Mouse (Mus musculus): ENCODE measurements around the gene S100a3.

Gene S100a3

DNA sequence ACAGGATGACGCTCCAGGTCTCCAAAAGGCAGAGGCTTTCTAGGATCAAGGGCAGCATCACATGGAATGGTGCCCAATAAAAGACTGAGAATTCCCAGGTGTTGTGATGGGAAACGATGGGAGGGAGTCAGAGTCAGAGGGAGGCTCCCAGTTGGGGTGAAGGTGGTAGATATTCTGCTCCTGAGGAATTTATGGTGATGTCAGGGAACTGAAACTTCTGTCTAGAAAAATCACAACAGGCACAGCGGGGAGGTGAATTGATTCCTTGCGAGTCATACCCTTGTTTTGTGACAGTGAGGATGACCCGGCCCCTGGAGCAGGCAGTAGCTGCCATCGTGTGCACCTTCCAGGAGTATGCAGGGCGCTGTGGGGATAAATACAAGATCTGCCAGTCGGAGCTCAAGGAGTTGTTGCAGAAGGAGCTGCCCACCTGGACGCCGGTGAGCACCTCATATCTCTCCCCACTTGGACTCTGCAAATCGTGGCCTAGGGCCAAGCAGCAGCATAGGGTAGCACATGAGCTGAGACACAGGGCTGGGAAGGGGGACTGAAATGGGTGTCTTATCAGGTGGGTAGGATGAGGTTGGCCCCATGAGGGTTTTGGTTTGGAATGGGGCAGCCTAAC lies 41.2 kb downstream of the S100a3 start, which contains the start of gene Gm42674:
Gene Gm42674, plus strand, starts transcription at position 419 of the 625 bp plus-strand sequence.
- CTCF ChIA-PET, result interaction anchor here (0.6 kb wide), 1 partner anchor 51 kb away, joined by 4 read pairs; no protein-coding TSS in a partner anchor

DNA sequence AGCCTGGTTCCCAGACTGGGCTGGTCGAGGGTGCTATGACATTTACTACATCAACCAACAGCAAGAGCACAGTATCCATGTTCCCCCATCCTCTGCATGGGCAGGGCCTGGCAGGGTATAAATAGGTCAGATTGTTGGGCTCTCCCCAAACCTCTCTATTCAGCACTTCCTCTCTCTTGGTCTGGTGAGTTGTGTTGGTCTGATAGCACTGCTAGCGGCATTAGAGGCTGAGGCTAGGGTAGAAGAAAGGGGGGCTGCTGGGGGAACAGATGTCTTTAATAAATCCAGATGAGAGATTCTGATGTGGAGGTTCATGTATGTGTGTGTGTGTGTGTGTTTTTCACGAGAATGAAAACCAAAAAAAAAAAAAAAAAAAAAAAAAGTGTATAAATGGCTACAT lies 43.2 kb downstream of the S100a3 start, which contains the start of gene S100a4:
Gene S100a4, plus strand, starts transcription at position 149 of the 400 bp plus-strand sequence.
- CTCF ChIA-PET, result interaction anchor here (0.6 kb wide), 2 partner anchors 13 to 22 kb away, joined by 3 to 5 read pairs; no protein-coding TSS in a partner anchor

DNA sequence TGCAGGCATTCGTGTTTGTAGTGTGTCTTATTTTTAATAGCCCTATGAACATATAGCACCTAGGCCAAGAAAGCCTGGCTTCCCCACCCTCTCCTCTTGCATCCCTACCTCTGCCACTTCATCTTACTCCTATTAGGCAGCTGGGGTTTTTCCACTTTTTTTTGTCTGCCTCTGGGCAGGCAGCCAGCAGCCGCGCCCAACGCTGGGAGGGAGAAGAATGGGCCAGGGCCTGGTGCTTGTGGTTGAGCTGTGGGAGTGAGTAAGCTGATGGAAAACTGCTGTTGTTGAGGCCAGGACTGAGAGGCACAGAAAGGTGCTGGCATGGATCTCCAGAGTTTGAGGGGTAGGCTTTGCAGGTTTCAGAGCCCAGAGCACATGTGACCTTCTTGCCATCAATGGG lies 44.0 kb downstream of the S100a3 start:
- CTCF ChIA-PET, result interaction anchor here (0.6 kb wide), 2 partner anchors 12 to 23 kb away, joined by 3 to 5 read pairs; no protein-coding TSS in a partner anchor

DNA sequence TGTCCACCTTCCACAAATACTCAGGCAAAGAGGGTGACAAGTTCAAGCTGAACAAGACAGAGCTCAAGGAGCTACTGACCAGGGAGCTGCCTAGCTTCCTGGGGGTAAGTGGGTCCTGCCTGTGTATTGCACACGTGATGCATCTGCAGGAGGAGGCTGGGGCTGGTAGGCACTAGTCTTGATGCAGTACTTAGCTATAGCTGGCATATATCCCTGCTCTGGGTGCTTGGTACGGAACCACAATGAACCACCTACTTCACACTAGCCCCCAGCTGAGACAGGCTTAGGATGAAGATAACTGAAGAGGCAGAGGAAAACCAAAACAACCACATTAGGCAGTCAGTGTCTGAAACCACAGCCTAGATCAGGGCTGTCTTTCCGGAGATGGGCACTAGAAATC lies 44.7 kb downstream of the S100a3 start:
- CTCF ChIA-PET, result no interaction called here

DNA sequence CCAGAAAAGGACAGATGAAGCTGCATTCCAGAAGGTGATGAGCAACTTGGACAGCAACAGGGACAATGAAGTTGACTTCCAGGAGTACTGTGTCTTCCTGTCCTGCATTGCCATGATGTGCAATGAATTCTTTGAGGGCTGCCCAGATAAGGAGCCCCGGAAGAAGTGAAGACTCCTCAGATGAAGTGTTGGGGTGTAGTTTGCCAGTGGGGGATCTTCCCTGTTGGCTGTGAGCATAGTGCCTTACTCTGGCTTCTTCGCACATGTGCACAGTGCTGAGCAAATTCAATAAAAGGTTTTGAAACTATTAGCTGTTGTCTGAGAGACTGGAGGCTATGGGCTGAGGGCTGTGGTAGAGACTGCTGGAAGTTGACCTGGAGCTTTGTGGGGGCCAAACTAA lies 45.4 kb downstream of the S100a3 start:
- CTCF ChIA-PET, result interaction anchor here (0.6 kb wide), 1 partner anchor 15 kb away, joined by 26 read pairs; no protein-coding TSS in a partner anchor

DNA sequence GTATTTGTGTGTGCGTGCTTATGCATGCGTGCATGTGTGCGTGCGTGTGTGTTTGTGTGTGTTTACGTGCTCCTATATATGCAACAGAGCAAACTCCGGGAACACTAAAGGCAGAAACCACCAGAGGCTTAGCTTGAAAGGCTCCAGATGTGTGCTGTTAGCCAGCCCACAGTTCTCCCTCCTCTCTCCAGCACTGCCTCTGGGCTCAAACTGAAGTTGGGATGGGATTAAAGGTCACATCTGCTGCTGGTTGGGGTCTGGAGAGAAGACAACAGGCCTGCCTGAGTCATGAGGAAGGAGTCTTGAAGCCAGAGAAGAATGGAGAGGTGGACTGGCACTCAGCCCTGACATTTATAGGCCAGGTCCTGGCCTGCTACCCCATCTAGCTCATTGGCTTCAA lies 45.8 kb downstream of the S100a3 start:
- CTCF ChIA-PET, result interaction anchor here (0.6 kb wide), 1 partner anchor 15 kb away, joined by 26 read pairs; no protein-coding TSS in a partner anchor

DNA sequence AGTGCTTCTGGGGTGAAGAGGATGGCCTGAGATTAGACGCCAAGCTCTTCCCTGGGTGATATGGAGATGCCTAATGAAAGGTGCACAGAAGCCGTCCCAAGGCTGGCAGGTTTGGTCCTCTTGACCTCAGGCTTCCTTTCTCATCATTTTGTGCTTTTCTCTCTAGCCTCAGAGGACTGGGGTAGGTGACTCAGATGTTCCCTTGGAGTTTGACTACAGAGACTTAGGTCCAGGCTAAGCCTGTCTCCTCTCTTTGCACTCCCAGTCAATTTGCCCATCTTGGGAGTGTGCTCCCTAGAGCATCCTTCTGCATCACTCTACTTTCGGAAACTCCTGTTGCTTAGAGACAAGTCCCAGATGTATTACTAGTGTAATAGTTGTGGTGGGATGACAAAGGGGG lies 47.0 kb downstream of the S100a3 start:
- CTCF ChIA-PET, result interaction anchor here (0.6 kb wide), 1 partner anchor 19 kb away, joined by 3 read pairs; no protein-coding TSS in a partner anchor

DNA sequence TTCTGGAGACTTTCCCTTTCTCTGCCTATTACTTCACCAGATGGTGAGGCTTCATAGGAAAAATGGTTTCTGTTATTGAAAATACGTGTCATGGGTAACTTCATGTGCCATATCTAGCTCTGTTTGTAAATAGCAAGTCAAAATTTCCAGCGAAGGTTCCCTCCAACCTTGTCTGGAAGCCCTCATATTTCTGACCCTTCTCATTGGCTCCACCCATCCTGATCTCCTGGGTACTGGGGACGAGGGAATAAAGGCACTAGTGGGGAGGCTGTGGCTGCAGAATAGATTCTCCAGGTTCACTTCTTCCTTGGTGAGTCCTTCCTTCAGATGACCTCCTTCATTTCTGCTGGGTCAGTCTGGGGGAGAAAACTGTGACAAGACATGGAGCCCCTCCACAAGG lies 47.8 kb downstream of the S100a3 start, which contains the start of gene S100a5:
Gene S100a5, plus strand, starts transcription at position 301 of the 400 bp plus-strand sequence.
- CTCF ChIA-PET, result interaction anchor here (0.6 kb wide), 1 partner anchor 10 kb away, joined by 3 read pairs; no protein-coding TSS in a partner anchor

DNA sequence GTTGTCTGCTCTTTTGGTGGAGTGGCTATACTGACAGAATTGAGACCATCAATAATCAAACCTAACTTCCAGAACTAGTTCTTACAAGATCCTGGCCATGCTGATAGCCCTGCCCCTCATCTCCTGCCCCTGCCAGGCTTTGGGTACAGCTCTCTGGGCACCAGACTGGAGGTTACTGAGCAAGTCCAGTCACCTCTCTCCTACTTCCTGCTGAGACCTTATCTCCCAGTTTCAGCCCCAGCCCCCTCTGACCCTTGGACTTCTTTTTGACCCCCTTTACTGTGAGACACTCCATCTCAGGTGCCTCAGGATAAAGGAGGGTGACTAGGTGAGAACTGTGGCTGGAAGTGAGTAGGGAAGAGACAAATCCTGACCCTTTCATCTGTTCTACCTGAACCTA lies 48.7 kb downstream of the S100a3 start:
- CTCF ChIA-PET, result interaction anchor here (0.6 to 1.1 kb wide), 3 partner anchors 10 to 202 kb away, joined by 3 to 5 read pairs (median 3); no protein-coding TSS in a partner anchor

DNA sequence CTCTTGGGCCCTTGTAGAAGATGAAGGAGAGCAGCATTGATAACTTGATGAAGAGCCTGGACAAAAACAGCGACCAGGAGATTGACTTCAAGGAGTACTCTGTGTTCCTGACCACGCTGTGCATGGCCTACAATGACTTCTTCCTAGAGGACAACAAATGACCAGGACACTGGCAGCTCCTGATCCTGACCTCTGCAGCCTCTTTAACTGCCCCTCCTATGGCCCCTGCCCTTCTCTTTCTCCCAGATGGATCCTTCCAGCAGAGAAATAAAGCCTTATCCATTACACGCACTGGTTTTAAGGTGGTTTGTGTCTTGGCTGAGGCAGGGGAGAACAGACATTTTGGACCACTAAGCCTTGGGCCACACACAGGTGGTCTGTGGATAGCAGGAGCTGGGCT lies 51.1 kb downstream of the S100a3 start:
- CTCF ChIA-PET, result interaction anchor here (0.9 to 1.4 kb wide), 2 partner anchors 11 to 25 kb away, joined by 4 to 8 read pairs; no protein-coding TSS in a partner anchor

DNA sequence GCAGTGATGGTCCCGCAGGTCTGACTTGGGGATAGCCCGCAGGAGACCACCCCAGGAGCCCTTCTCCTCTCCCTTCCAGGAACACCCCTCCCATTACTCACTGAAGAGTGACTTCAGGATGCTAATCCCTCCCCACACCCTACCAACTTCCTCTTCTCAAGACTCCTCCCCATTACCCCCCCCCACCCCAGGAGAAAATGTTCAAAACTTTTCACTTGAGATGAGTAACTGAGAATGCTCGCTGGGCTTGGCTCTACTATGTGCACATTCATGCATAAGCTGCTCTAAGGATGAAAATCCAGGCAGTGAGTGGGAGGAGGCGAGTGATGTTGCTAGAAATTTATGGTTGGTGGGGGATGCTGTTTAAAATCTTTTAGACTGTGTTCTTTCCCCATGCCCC lies 51.7 kb downstream of the S100a3 start:
- CTCF ChIA-PET, result interaction anchor here (0.6 to 1.4 kb wide), 4 partner anchors 12 to 217 kb away, joined by 3 to 18 read pairs (median 6); no protein-coding TSS in a partner anchor

DNA sequence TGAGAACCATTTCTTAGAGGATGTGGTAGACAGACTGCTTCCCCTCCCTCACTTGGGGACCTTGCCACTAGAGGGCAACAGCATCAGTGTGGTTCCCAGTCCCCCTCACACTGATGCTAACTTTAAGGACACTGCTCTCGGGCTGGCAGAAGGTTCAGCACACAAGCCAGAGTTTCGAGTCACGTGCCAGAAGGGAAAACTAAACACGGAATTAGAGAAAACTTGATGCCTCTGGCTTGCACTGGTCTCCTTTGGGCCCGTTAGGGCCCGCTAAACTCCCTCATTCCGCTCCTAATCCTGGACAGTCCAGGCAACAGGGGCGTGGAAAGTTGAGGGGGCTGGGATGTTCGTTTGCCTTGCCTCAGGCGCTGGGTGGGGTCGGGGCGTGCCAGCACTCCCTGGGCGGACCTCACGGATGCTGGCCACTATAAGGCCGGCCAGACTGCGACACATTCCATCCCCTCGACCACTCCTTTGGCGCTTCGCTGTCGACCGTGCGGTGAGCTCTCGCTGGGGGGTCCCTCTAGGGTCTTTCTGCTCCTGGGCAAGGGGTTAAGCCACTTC lies 52.4 kb downstream of the S100a3 start, which contains the start of gene S100a6:
Gene S100a6, plus strand, starts transcription at position 155 of the 564 bp plus-strand sequence.
- CTCF ChIA-PET, result interaction anchor here (0.6 to 1.4 kb wide), 4 partner anchors 12 to 218 kb away, joined by 3 to 18 read pairs (median 6); no protein-coding TSS in a partner anchor

DNA sequence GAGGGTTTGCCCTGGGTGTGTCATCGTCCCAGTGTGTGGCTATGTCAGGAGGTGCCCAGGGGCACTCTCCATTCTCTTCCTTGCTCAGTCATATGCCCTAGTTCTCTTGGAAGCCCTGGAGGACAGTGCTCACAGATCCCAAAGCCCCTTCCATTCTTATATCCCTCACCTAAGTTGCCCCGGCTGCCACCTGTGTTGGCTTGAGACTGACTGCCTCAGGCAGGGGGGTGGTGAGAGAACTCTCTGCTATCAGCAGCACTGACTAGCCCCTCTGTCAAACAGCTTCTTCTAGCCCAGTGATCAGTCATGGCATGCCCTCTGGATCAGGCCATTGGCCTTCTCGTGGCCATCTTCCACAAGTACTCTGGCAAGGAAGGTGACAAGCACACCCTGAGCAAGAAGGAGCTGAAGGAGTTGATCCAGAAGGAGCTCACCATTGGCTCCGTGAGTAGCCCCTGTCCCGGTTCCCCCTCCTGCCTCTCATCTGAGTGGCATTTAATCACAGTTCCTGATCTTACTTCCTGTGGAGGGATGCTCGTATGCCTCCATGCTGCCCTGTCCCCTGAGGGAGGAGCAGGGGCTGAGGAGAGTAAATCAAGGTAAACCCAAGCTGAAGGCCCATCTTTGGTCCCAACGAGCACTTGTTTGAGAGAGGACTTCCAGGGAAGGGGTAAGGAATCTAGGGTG lies 53.2 kb downstream of the S100a3 start:
- CTCF ChIA-PET, result interaction anchor here (0.9 to 3.8 kb wide), 2 partner anchors 10 to 27 kb away, joined by 4 to 20 read pairs; no protein-coding TSS in a partner anchor

DNA sequence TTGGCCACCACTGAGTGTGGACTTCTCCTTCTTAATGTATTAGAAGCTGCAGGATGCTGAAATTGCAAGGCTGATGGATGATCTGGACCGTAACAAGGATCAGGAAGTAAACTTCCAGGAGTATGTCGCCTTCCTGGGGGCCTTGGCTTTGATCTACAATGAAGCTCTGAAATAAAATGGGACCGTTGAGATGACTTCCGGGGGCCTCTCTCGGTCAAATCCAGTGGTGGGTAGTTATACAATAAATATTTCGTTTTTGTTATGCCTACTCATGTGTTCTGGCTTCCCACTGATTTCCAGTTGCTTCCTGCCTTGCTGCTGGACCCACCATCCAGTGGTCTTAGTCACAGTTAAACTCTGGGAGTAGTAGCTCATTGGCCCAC lies 53.8 kb downstream of the S100a3 start:
- CTCF ChIA-PET, result interaction anchor here (0.9 to 3.8 kb wide), 3 partner anchors 9 to 32 kb away, joined by 4 to 20 read pairs (median 8); no protein-coding TSS in a partner anchor

DNA sequence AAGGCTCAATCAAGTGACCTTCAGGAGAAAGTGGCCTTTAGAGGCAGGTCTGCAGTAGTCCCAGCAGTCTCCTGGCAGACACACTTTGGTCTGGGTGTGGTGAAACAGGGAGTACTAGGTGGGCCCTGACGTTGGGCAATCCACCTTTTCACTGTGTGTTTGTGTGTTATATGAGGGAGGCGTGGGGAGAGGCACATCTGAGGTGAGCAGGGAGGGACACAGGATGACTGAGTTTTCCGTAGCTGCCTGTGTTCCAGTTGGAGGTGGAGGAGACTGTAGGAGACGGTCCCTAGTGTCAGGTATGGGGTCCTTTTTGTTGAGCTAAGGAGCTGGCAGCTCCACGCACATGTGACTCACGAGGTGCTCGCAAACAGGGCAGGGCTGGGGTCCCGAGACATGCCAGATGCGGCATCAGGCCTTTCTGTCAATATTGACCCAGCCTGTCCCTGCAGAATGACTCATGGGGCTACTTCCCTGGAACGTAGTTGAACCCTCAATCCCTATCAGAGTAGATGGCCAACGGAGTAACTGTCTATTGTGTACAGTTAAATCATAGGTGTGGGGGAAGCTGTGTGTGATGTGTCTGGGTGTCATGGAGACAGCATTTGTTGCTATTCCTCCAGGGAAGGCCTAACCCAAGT lies 54.4 kb downstream of the S100a3 start:
- CTCF ChIA-PET, result interaction anchor here (0.6 to 3.8 kb wide), 4 partner anchors 9 to 102 kb away, joined by 3 to 20 read pairs (median 6); no protein-coding TSS in a partner anchor

DNA sequence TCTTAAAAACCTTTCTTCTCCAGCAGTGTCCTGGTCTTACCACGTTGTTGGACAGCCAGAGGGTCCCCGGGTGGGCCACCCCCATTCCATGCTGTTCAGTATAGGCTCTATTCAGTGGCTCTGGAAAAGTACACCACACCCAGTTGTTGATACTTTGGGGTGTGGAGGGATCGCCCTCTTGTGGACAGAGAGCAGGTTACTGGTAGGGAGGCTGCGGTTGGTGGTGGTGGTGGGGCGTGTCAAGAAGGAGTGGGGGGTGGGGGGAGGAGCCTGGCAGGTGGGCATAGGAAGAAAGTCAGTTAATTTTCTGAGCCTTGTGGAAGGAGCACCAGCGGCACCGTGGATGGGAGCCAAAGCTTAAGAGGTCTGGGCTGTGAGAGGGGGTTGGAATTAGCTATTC lies 55.0 kb downstream of the S100a3 start:
- CTCF ChIA-PET, result interaction anchor here (2.3 to 3.8 kb wide), 2 partner anchors 29 to 33 kb away, joined by 8 to 20 read pairs; no protein-coding TSS in a partner anchor

DNA sequence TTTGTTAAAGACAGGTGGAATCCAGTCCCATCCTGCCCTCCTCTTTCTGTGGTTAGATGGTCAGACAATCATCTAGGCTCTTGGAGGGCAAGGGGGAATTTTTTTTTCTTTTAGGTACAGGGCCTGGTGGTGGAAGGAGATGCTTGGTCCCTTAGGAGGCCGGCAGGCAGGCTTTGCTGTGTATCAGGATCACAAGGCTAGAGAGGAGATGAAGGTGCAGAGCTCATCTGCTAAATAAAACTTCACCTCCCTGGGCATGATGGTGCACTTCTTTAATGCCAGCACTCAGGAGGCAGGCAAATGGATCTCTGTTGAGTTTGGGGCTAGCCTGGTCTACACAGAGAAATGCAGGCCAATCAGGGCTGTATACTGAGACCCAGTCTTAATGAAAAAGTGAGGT lies 55.5 kb downstream of the S100a3 start:
- CTCF ChIA-PET, result interaction anchor here (2.3 to 3.8 kb wide), 2 partner anchors 29 to 33 kb away, joined by 8 to 20 read pairs; no protein-coding TSS in a partner anchor

DNA sequence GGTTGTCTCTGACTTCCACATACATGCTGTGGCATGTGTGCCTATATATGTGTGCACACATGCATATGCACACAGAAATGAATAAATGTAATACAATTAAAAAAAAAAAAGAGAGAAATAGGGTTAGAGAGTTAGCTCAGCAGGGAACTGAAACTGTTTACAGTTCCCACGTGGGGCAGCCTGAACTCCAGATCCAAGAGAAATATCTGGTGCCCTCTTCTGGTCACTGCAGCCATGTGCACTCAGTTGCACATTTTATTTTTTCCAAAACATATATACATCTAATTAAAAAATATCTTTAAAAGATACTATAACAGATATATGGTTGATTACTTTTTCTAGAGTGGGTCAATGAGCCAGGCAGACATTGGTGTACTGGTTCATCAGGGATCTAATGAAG lies 57.2 kb downstream of the S100a3 start:
- CTCF ChIA-PET, result no interaction called here

DNA sequence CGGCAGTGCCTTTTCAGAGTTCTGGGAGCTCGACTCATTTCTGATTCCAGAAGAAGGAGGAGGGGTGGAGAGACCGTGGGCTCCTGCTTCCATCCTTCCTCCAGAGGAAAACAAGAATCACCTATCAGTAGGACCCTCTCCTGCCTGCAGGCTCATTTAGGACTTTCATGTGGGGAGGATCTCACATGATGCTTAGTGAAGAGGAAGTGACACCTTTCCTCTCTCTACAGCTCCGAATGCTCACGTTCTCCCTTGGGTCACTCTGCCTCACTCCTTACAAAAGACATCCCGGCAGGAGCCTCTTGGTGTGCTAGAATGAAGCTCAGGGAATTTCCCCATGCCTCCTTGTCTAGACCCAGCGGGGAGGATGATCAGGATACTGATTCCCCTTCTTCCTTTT lies 61.2 kb downstream of the S100a3 start:
- CTCF ChIA-PET, result no interaction called here

DNA sequence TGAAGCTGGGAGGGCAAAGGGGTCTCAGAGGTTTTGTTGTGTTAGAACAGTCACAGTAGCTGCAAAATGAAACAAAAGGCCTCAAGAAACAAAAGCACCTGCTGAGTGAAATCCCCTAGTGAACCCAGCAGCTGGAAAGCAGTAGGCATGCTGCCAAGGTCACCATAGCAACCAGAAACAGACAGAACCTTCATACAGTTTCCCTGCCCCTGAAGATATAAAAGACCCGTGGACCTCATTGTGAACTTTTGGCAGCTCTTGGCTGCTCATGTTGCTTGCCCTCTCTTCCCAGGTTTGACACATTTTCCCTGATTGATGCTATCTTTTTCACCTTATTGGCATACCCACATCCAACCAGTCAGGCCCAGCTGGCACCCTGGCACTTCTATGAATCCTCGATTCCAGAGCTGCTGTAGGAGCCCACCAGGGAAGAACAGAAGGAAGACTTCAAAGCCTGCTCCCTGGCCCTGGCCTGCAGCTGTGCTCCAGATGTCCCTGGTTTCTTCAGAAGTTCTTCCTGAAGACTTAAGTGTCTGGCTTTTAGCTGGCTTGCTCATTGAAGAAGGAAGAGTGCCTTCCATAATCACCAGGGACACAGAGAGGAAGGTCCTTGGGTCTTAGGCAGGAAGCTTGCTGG lies 63.2 kb downstream of the S100a3 start:
- CTCF ChIA-PET, result interaction anchor here (1.6 kb wide), 1 partner anchor 10 kb away, joined by 4 read pairs; no protein-coding TSS in a partner anchor

Measured in spleen, embryonic (tissue).